Mouse (Mus musculus) c-Kit-negative CD71-positive TER-119-positive erythroid progenitor cells, embryonic 14.5 days (primary cell): Measurements from ENCODE around the gene Pphln1.

Experiments
- DNase-seq: peaks from one replicate; pipeline ENCODE4 v3.0.0-alpha.2; 2013; ENCODE audit warnings: low read depth, low spot score

Gene Pphln1

DNA sequence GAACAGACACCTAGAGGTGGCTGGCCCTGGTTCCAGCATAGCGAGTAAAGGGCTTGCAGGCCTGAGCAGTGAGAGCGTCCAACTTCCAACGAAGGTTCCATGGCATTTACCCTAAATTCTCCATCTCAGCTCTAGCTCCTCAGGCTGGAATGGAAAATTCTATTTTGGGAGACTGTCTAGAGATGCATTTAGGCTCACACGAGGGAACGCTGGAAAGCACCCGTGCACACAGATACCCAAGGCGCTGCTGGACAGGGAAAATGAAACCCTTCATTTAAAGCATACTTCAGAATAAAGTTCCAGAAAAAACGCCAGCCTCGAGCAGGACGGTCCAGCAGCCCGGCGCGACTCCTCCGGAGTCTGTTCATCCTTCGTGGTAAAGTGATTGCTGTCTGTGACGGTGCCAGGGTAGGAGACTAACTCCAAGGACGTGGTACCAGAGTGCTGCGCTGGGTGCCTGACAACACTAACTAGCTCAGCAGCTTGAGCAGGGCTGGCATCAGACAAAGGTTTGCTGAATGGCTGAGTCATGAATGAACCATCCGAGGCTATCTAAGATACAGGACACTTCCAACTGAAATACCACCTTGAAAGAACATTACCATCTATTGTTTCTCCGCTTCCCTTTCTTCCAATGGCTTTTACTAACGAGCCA, 140.5 kb downstream of the Pphln1 start:
- DNase-seq, result no peak

DNA sequence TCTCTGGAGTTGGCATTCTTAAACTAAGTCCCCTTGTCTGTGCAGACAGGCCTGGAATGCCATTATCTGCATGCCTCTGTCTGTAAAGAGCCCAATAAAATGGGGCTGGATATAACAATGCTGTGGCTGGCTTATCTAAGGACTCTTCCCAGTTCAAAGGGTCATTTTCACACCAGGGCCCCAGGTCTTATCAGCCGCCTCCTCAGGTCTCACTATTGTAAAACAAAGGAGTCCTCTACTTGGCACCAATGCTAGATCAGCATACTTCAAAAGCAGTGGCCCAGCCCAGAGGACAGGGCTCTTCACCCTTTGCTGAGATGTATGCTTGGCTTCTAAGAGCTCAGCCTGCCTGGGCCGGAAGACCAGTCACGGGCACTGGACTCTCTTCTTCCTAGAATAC, 141.3 kb downstream of the Pphln1 start:
- DNase-seq, result no peak
